Mouse (Mus musculus): ENCODE results near the gene Vps54.
"Not testable (repeated sequence)": the region's sequence is repeated elsewhere in the genome, so short reads cannot be mapped to it uniquely, and the experiment has no call there.

- not testable (repeated sequence) for TF ChIP-seq GATA1, TAL1 (IDR thresholded peaks at IDR 0.05; ENCODE audit: low read length)
These were observed 47.3 kb upstream of the Vps54 start for GRCm38 (mm10) chr11:21191821-21192220.

All from erythroblast, embryonic 14.5 days (primary cell).